Mouse (Mus musculus): ENCODE measurements around the gene Slc8b1.

Gene Slc8b1

GRCm38 (mm10) chr5:120531631-120532030, 20.7 kb downstream of the Slc8b1 start:
- no peak for DNase-seq

DNA sequence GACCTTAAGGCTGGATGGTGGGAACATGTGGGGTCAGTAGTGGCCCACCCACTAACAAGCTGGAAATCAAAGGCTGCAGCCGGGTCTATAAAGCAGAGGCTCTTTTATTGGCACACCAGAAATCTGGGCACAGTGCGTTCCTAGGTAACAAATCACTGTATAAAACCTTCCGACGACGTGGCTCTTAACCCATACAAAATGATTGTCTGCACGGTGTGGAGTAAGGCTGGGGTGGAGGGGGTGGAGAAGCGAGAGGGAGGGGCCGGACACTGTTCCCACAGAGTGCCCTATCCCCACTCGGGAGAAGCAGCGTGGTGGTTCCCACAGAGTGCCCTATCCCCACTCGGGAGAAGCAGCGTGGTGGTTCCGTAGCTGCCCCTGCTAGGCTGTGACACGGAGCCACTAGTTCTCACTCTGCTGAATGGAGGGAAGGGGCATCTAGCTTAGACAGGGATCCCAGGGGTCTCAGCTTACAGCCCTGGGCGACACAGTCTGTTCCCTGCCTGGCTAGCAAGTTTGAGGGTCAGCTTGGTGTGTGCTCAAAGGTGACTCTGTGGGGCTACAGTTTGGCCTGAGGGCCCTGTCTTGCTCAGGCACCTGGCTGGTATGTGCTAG, 23.2 kb downstream of the Slc8b1 start:
- no peak for DNase-seq

- DNase-seq: no peak
These were observed 23.7 kb downstream of the Slc8b1 start for GRCm38 (mm10) chr5:120534686-120535075.

DNA sequence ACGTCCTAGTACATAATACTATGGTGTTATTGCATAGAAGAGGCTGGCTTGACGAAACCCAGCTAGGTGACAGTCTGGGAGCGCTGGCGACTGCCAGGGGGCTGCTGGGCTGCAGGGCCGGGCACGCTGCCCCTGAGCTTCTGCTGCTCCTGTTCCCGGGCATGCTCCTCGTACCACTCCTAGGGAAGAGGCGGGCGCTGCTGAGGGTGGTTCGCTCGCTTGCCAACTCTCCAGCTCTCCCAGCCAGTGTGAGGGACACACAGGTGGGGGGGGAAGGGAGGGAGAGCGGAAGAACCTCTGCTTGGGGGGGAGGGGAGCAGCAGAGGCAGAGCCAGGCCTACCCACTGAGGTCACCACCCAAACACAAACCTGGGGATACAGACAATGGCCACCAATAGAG, 25.1 kb downstream of the Slc8b1 start:
- DNase-seq: no peak

DNA sequence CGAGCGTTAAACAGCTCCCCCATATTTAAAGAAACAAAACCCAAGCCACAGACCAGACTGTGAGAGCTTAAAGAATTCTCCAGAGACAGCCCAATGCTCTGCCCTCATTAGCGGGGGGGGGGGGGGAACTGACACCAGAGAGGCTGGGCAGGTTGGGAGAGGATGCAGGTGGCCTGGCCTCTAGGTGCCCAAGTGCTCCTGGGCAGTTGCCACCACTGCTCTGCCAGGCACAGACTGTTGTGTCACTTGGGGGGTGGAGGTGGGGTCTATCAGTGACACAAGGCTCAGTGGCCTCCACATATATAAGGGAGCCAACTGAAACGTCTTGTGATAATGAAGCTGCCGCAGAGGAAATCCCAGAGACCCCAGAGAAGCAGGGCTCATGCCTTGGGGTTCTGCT, 25.7 kb downstream of the Slc8b1 start:
- DNase-seq: no peak

DNA sequence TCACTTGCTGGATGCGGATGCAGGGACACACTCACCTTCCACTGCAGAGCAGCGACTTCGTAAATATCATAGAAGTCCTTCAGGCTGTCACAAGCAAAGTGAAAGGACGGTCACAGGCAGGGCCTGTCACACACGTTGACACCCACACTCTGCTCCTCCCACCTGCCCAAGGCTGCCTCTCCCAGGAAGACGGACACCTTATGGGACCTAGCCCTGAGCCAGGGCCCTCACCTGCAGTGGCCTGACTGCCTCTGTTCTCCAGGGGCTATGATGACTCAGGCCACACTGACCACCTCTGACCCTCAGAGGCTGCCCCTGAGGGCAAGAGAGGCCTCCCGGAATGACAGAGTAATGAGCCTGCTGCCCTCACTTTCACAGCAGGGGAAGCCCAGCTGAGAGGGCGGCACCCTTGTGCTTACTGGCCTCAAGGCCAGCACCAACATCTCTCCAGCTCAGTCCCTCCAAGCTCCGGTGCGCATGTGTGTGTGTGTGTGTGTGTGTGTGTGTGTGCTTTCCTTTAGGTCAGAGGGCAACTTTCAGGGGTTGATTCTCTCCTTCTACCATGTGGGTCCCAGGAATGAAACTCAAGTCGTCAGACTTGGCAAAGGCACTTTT, 37.4 kb downstream of the Slc8b1 start:
- no peak for DNase-seq

- no peak for DNase-seq
These were observed 39.2 kb downstream of the Slc8b1 start for GRCm38 (mm10) chr5:120550137-120550536.

- DNase-seq: no peak
These were observed 39.7 kb downstream of the Slc8b1 start for GRCm38 (mm10) chr5:120550673-120551072.

DNA sequence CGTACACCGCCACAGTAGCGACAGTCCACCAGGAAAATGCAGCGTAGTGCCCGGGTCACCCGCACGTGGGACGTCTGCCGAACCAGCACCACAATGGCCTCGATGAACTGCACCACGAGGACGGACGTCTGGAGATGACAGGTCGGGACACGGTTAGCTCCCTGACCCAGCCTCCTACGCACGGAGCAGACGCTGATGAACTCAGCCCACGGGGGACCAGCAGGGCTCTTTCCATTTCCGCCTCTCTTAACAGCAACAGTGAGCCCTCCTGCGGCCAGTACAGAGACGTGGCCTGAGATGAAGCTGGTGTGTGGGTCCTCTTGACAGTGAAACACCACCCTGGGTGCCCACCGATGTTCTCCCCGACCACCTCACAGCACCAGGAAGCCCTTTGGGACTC, 44.9 kb downstream of the Slc8b1 start:
- DNase-seq: no peak

- DNase-seq: no peak
These were observed 47.1 kb downstream of the Slc8b1 start for GRCm38 (mm10) chr5:120558041-120558440.

- peak; percentile 35 to 36 for DNase-seq
These were observed 47.8 kb downstream of the Slc8b1 start for GRCm38 (mm10) chr5:120558762-120559161.

DNA sequence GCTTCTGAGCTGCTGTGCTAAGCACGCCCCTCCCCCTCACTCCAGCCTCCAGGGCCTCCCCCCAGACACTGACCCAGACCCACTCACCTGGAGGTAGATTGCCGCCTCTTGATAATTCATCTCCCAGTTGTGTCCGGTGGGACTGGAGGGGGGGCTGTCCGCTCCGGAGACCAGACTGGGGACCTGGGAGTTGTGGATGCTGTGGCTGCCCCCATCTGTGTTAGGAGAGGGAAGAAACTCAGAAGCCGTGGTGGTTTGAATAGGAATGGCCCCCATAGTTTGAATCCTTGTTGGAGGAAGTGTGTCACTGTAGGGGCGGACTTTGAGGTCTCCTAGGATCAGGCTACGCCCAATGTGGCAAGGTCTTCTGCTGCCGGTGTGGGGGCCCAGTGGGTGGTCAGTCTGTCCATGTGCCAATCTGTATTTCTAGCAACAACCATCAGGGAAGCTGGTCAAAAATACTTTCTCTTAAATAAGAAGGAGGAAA, 49.2 kb downstream of the Slc8b1 start:
- DNase-seq: no peak

DNA sequence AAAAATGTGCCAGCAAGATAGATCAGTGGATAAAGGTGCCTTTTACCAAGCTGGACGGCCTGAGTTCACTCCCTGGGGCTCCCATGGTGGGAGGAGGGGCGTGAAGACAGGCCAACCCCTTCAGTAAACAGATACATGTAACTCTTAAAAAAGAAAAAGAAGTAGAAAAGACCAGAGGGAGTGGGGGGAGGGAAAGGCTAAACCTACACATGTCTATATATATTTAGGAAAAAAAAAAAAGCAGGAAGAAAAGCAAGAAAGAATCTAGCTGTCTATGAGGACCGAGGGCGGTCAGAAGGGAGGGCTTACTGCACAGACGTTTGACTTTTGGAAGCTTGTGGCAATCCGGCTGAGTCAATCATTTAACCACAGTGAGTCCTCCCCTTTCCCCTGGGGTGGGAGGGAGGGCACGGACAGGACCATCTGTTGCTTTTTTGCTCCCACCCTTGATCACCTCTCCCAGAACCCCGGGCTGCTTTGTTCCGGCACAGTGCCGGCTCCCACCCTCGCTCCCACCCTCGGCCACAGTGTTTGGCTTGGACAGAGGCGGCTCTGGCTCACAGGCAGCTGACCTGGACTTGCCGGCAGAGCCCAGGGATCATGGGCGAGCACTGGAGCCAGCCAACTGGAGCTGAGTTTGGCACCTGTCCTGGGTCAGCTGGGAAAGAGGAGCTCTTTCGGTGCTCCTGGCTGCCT, 49.8 kb downstream of the Slc8b1 start:
- no peak for DNase-seq

GRCm38 (mm10) chr5:120562956-120563913, 52.3 kb downstream of the Slc8b1 start:
- DNase-seq: no peak

GRCm38 (mm10) chr5:120563914-120564311, 52.9 kb downstream of the Slc8b1 start:
- DNase-seq: no peak

GRCm38 (mm10) chr5:120565171-120565905, 54.4 kb downstream of the Slc8b1 start:
- no peak for DNase-seq

- DNase-seq: no peak
These were observed 55.1 kb downstream of the Slc8b1 start for GRCm38 (mm10) chr5:120566101-120566500.

- no peak for DNase-seq
These were observed 55.8 kb downstream of the Slc8b1 start for GRCm38 (mm10) chr5:120566681-120567252.

GRCm38 (mm10) chr5:120567253-120567701, 56.3 kb downstream of the Slc8b1 start:
- DNase-seq: no peak

- no peak for DNase-seq
These were observed 56.8 kb downstream of the Slc8b1 start for GRCm38 (mm10) chr5:120567761-120568211.

DNA sequence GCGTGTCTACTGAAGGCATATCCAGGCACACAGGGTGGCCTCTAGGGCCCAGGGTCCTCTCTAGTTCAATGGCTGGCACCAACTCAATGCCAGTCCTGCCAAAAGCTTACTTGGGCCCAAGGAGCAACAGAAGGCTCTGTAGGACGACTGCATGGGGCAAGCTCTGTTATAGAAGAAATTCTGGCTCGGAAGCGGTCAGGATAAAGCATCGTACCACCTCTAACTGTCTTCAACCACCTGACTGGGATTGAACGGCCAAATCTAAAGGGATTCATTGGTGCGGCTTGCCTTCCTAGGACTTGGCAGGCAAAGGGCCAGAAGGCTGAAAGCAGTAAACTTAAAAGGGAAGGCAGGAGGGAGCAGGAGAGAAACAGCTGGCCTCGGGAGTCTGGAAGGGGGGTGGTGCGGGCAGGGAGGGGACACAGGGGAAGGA, 57.4 kb downstream of the Slc8b1 start:
- DNase-seq: no peak

DNA sequence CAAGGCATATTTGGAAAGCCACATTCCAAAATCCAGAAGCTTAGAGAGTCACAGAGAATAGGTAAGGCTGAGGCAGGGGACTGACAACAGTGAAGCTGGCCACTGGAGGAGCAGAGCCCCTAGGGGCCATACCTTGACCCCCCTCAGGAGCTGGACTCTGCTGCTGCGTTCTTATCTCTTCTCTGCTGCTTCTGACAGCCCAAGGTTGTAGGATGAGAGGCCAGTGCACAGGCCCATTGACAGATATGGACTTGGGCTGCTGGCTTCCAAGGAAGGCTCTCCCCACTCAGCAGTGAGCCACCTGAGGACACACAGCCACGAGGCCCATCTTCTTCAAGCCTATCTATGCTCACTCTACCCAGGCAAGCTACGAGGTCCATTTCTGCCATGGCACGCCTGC, 58.0 kb downstream of the Slc8b1 start:
- no peak for DNase-seq
